Mouse (Mus musculus) stomach, postnatal 0 days (tissue): ENCODE results near the gene Nfasc.

Experiments
- CTCF ChIP-seq: IDR thresholded peaks from 2 replicates; pipeline ENCODE4 v1.5.1; 2016; ENCODE audit warnings: antibody characterized with exemption, low read depth, mild to moderate bottlenecking, moderate library complexity
- EP300 ChIP-seq: optimal IDR thresholded peaks from 2 replicates; pipeline ENCODE3; 2016; ENCODE audit warnings: antibody characterized with exemption

DNA sequence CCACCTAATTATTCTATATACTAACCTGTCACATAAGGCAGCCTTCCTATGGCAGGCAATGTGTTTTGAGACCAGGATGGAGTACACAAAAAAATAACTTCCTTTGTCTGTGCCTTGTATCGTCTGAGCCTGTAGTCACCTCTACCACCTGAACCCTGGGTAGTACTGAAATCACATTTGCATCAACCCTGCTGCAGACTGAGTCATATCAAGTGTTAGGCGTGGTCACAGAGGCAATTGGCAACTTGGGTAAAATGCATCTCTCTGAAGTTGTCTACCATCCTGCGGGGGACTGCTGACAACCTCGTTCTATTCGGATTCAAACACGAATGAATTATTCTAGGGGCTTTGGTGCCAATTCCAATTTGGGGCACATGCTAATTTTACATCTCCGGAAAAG, 161.5 kb downstream of the Nfasc start:
- TF ChIP-seq CTCF (no peak), EP300 (no peak)
